Mouse (Mus musculus) R1 (cell line): ENCODE measurements at regions not wholly inside any gene's neighbourhood (a gene's known extent, or its start where the extent isn't known, plus 50 kb on each side); places are given as distances from the start of the nearest gene placed in this dataset.
A peak's percentile ranks its signal among the peaks of the same experiment; 100 is the strongest.

Experiments used
- DNase-seq: peaks from one replicate; pipeline ENCODE4 v3.0.0-alpha.2; 2018; ENCODE audit warnings: low read depth, low spot score

DNA sequence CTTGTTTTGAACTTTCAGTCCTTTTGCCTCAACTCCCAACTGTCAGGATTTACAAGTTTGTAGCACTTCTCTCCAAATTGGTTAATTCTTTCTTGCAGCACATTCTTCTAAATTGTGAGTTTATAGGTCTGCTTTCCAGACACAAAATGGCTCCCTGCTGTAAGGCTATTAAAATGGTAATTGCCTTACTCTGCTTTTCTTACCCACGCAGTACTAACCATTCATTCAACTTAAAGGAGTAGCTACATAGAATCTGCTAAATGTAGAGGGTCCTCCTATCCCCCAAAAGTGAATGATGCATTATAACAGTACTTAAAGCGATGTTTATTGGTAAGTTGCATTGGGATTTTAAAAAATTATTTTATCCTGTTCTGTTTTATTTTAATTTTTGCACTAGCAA, 356.2 kb downstream of the Kif20b start:
- peak; percentile 23 for DNase-seq

DNA sequence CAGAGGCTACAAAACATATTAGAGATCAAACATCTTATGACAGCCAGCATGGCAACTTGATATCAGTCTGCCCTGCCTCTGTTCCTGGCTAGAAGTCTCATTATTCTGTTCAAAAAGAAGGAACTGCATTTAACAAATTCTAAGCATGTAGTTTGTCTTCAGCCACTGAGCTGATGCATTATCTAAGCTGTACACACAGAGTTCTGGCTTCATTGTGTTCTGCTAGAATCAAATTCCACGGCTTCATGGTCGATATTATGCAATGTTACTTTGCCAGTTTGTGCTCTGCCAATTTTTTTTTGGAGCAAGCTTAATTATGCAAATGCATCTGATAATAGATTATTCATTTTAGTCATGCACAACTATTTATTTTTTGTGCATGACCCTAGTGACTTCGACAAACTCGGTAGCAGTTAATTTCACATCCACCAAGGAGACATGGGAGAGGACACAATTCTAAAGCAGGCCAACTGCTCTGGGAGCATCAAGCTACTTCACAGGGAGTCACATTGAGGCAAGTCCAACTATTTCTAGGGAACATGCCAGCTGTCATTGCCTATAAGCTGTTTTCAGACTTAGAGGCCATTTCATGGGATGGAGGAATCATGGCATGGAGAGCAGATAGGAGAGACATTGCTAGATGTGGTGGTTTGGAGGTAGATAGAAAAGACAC, 360.8 kb downstream of the Kif20b start:
- no peak for DNase-seq

DNA sequence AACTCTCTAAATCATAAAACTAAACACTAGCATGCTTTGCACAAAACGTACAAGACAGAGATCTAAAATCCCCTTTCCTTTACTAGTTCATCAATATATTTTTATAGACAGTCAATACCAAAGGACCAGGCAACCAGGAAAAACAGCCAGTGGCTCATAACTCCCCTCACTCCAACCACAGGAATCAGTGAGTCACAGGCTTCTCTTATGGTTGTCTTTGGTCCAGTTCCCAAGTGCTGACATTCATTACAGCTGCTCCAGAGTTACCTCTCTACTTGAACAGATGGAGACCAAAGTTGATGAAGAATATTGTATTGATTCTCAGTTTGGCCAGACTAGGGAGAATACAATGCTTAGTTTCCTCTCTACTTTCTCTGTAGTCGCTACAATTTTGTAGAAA, 376.7 kb downstream of the Kif20b start:
- no peak for DNase-seq

- DNase-seq: no peak
Observed at GRCm38 (mm10) chr19:35302723-35303270, 380.6 kb downstream of the Kif20b start.
